Mouse (Mus musculus): ENCODE measurements around the gene Dlx3. TPM values are rescaled to one million over a fixed set of nuclear protein-coding genes. Genes with fewer than 3 reads are reported as not detected.
A peak's percentile ranks its signal among the peaks of the same experiment; 100 is the strongest.

Dlx3 gene
- polyA plus RNA-seq, 1 experiment from 2014 or later = 0.60 TPM

DNA sequence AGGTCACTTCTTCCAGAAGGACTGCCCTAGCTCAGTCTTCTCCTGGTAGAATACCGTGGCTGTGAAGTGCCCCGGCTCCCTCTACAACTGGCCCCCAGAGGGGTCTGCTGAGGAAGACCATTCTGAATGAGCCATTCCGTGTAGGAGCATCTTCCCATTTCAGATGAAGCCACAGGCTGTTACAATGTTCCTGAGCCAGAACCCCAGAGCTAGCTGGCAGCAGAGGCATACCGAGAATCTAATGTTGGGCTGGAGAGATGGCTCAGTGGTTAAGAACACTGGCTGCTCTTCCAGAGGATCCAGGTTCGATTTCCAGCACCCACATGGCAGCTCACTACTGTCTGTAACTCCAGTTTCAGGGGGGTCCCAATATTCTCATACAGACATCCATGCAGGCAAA, 20.0 kb downstream of the Dlx3 start:
- Histone ChIP-seq H3K9ac (no peak overlapping the region), H3K4me1 (replicated peaks) (peaks cover 12% of the 10 kb centered on the region), H3K27ac (no peak overlapping the region), H3K36me3 (no peaks in the 10 kb centered on the region), H3K27me3 (replicated peaks) (peaks cover 85% of the 10 kb centered on the region), H3K4me3 (replicated peaks) (no peak overlapping the region), H3K9me3 (no peaks in the 10 kb centered on the region), H3K4me2 (replicated peaks) (no peak overlapping the region)
- WGBS = 59% methylated on average over 5 of the region's 5 CpGs
- ATAC-seq = no peak

DNA sequence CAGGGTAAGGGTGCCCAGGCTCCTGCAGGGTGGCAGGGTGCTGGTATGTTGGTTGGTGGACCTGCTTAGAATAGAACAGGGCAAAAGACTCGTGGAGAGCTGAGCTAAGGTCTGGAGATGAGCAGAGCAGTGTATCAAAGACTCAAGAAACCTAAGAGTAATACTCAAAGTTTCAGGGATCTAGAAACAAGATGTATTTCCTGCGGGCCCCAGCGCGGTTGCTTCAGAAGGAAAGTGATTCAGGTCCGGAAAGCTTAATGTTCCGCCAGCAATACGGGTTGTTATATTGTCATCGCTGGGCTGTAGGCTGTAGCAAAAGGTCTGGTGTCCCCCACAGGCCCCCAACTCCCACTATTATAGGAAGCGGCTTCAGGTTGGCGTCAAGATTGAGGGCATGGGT, 22.3 kb downstream of the Dlx3 start:
- 11% methylated on average over 10 of the region's 10 CpGs for WGBS
- Histone ChIP-seq H3K27me3 (replicated peaks) (peaks cover 100% of the 10 kb centered on the region), H3K4me3 (replicated peaks) (no peak overlapping the region), H3K36me3 (no peaks in the 10 kb centered on the region), H3K9ac (no peak overlapping the region), H3K4me1 (replicated peaks) (peaks cover 27% of the 10 kb centered on the region), H3K4me2 (replicated peaks) (no peak overlapping the region), H3K27ac (no peak overlapping the region), H3K9me3 (no peaks in the 10 kb centered on the region)
- no peak for ATAC-seq

DNA sequence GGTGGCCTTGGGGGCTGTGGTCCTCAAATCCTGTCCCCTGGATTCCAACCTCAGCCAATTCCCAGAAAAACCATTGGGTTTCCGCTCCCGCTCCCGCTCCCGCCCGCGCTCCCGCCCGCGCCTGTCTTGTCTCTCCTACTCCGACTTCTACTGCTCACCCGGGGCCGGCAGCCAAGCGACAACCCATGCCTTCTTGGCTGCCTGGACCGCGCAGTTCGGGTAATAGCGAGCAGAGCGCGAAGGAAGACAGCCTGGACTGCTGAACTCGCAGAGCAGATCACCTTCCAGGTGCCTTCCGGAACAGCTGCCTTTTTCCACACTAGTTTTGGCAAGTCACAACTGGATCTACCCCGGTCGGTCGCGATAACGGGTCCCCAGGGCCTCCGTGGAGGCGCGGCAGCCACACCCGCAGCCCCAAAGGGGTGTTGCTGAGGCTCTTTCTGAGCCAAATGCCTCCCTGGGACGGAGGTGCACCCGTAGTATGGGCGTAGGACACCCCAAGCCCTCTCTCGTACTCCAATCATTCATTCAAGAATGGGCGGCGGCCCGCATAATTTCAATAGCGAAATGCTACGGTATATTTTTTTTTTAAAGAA, 23.2 kb downstream of the Dlx3 start:
- peak overlapping the region; percentile 14; the same call in 1 of the 2 replicates for H3K4me2 ChIP-seq (replicated peaks)
- H3K36me3 ChIP-seq = no peaks in the 10 kb centered on the region
- ATAC-seq = no peak
- no peak overlapping the region for H3K9ac ChIP-seq
- no peak overlapping the region for H3K27ac ChIP-seq
- WGBS = 3% methylated on average over 39 of the region's 39 CpGs
- H3K9me3 ChIP-seq = no peaks in the 10 kb centered on the region
- H3K4me3 ChIP-seq (replicated peaks) = peak overlapping the region; percentile 16; the same call in 1 of the 2 replicates
- peaks cover 27% of the 10 kb centered on the region for H3K4me1 ChIP-seq (replicated peaks)
- H3K27me3 ChIP-seq (replicated peaks) = peaks cover 100% of the 10 kb centered on the region

DNA sequence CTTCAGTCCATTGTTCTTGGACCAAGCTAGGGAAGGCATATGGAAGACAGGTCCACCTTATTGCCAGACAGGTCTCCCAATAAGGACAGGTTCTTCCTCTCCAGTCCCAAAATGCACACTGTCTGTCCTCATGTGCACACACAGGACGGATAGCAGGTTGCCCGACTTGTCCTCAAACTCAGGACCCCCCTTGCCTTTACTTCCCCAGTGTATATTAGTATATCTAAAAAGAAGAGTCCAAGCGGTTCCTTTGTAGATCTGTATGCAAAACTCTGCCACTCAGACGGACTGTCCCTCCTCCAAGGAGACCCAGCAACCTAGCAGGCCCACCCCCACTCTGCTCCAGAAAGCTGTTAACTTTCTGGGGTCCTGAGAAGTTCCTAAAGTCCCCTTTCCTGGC, 23.7 kb downstream of the Dlx3 start:
- Histone ChIP-seq H3K4me3 (replicated peaks) (no peak overlapping the region), H3K36me3 (no peaks in the 10 kb centered on the region), H3K27ac (no peak overlapping the region), H3K4me2 (replicated peaks) (no peak overlapping the region), H3K4me1 (replicated peaks) (peaks cover 27% of the 10 kb centered on the region), H3K9ac (no peak overlapping the region), H3K27me3 (replicated peaks) (peaks cover 100% of the 10 kb centered on the region), H3K9me3 (no peaks in the 10 kb centered on the region)
- 8% methylated on average over 4 of the region's 4 CpGs for WGBS
- ATAC-seq = no peak

DNA sequence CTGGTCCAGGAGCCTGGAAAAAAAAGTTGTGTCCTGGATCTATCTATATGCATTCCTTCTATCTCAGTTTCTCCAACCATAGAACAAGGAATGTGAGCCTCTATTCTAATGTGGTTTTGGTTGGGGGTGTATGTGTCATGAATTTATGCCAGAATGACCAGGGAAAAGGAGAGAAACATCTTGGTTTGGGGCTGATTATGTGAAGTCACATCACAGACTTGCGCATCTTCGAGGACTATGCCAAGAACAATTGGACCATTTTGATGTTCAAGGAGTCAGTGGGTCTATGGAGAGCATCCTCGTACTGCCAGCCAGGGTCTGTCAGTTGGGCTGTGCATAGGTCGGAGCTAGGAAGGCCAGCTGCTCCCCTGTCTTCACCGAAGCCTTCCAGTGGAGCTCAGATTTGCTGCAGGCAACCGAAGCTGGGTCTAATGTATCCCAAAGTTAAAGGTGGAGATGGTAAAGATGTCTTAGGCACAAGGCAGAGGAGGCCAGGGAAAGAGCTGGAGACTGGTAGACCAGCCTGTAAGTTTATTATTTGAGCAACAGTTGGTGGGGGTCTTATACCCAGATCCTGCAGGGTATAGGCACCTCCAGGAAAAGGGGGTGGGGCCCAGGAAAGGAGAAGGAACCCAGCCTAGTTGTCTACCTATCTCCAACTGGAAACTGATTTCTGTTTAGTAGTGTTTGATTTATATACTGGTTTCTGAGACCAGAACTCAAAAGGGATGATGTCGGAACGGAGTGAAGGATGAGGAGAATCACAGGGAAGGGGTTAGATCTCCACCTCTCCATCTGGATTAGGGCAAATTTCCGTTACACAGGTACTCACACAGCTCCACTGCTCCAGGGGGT, 24.4 kb downstream of the Dlx3 start:
- H3K4me2 ChIP-seq (replicated peaks) = peak overlapping the region; percentile 96
- peaks cover 27% of the 10 kb centered on the region for H3K4me1 ChIP-seq (replicated peaks)
- H3K9ac ChIP-seq = no peak overlapping the region
- peaks cover 100% of the 10 kb centered on the region for H3K27me3 ChIP-seq (replicated peaks)
- ATAC-seq = no peak
- H3K9me3 ChIP-seq = no peaks in the 10 kb centered on the region
- no peak overlapping the region for H3K27ac ChIP-seq
- H3K4me3 ChIP-seq (replicated peaks) = peak overlapping the region; percentile 51
- WGBS = 13% methylated on average over 9 of the region's 9 CpGs
- H3K36me3 ChIP-seq = no peaks in the 10 kb centered on the region

DNA sequence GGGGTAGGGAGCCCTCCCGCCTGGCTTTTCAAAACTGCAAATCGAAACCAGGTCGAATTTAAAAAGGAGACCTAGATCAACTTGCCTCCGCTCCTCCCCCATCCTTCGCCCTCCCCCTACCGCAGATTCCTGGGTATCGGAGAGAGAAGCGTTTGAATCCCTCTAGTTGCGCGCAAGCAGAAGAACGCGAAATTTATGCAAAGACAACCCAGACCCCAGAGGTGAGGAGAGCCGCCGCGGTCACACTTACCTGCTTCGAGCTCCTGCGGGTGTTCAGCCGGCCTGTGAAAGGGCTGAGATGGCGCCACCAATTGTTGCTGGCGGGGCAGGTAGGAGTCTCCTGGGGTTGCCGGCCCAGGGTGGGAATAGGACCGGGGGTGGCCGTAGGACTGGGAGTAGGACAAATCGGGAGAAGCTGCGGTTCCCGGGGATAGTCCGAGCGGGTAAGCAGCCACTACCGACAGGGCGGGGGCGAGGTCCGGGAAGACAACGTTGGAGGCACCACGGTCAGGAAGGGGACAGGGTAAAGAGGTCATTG, 25.1 kb downstream of the Dlx3 start:
- peaks cover 27% of the 10 kb centered on the region for H3K4me1 ChIP-seq (replicated peaks)
- peaks cover 99% of the 10 kb centered on the region for H3K27me3 ChIP-seq (replicated peaks)
- peak; percentile 26 for ATAC-seq
- H3K36me3 ChIP-seq = no peaks in the 10 kb centered on the region
- WGBS = under 1% methylated on average over 34 of the region's 34 CpGs
- H3K4me2 ChIP-seq (replicated peaks) = peak overlapping the region; percentile 96
- no peaks in the 10 kb centered on the region for H3K9me3 ChIP-seq
- no peak overlapping the region for H3K27ac ChIP-seq
- H3K4me3 ChIP-seq (replicated peaks) = peak overlapping the region; percentile 51
- no peak overlapping the region for H3K9ac ChIP-seq

DNA sequence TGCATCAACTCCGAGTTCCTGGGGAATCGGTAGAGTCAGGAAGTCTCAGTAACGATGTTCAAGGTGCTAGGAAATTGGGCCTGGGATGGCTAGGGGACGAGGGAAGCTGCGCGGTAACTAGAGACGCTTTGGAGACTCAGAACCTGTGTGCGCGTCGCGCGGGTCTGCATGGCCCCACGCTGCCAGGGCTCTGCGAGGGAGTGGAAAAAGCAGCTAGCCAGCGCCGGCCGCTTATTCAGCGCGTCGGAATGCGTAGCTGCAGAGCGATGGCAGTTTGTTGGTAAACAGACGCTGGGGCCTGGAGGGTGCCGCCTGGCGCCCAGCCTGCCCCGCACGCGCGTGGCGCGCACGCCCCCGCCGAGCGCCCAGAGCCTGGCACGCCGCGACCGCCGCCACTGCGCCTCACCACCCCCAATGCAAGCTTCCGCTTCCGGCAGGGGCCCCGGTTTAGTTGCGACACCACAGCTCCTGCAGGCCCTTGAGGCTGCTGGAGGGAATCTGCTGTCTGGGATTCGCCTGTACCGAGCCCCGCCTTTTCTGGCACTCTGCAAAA, 26.0 kb downstream of the Dlx3 start, which contains the start of gene Dlx4:
Gene Dlx4 (minus strand): TSS at position 413 of the 553 bp plus-strand sequence.
- no peaks in the 10 kb centered on the region for H3K36me3 ChIP-seq
- H3K4me2 ChIP-seq (replicated peaks) = peak within 1 kb of the TSS; percentile 96
- WGBS = under 1% methylated on average over 48 of the region's 48 CpGs
- H3K9me3 ChIP-seq = no peaks in the 10 kb centered on the region
- H3K27me3 ChIP-seq (replicated peaks) = peaks cover 95% of the 10 kb centered on the region
- peak within 1 kb of the TSS; percentile 51 for H3K4me3 ChIP-seq (replicated peaks)
- peaks cover 32% of the 10 kb centered on the region for H3K4me1 ChIP-seq (replicated peaks)
- H3K9ac ChIP-seq = peak within 1 kb of the TSS; percentile 45
- no peak within 1 kb of the TSS for H3K27ac ChIP-seq
- peak; percentile 75 for ATAC-seq

DNA sequence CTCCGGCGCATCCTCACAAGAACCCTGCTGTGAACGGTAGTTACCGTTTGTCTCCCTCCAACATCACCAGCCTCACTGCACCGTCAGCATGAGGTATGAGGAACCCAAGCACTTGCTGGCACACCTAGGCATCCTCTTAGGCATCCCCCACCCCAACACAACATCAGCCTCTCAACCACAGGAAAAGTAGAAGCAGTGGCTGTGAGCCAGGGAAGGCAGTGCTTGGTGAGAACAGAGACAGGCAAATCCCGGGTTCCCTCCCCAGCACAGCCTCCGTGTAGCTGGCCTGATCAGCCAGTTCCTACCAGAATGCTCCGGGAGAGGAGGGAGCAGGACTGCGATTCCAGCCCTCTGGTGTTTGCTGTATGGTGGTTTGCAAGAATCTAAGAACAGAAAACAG, 28.8 kb downstream of the Dlx3 start:
- H3K27me3 ChIP-seq (replicated peaks) = peaks cover 91% of the 10 kb centered on the region

DNA sequence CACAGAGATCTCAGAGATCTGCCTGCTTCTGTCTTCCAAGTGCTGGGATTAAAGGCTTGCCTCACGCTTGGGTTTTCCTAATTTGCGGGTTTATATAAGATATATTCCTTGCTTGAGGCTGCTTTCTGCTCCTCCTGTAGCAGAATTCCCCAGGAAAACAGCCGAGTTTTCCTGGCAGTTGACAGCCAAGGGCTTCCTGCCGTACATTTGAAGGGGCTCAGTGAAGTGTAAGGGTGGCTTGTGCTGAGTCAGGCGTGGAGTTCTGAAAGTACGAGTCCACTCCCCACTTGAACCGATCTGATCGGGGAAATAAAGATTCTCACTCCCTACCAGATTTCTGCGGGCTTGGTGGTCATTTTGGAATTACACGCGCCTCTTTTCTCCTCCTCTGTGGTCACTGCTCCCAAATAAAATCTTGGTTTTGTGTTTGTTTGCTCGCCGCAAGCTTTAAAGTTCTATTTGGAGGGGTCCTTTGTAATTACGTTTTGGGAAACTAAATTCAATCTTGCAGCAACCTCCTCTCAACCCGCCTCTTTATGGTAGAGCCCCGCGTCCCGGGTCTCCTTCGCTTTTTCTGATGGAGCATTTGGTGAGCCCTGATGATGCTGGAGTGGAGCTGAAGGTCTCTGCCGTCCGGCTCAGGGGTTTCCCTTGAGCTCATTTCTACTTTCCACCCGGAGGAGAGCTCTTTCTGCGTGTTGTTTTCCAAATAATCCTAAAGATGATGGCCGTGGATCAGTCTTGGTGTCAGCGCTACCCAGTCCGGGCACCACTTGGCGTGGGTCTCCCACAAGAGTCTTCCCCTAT, 29.7 kb downstream of the Dlx3 start:
- no peak overlapping the region for H3K27ac ChIP-seq
- H3K9ac ChIP-seq = no peak overlapping the region
- H3K4me3 ChIP-seq (replicated peaks) = no peak overlapping the region
- H3K27me3 ChIP-seq (replicated peaks) = peaks cover 82% of the 10 kb centered on the region
- H3K9me3 ChIP-seq = no peaks in the 10 kb centered on the region
- no peaks in the 10 kb centered on the region for H3K36me3 ChIP-seq
- ATAC-seq = no peak
- peaks cover 21% of the 10 kb centered on the region for H3K4me1 ChIP-seq (replicated peaks)
- H3K4me2 ChIP-seq (replicated peaks) = no peak overlapping the region
- WGBS = 4% methylated on average over 27 of the region's 27 CpGs

More for the DNA sequence above, 28.8 kb downstream of the Dlx3 start:
- Histone ChIP-seq H3K9ac (no peak overlapping the region), H3K4me3 (replicated peaks) (no peak overlapping the region), H3K4me1 (replicated peaks) (peaks cover 22% of the 10 kb centered on the region), H3K36me3 (no peaks in the 10 kb centered on the region), H3K27ac (no peak overlapping the region), H3K4me2 (replicated peaks) (no peak overlapping the region), H3K9me3 (no peaks in the 10 kb centered on the region)
- ATAC-seq = no peak
- WGBS = 4% methylated on average over 9 of the region's 9 CpGs

DNA sequence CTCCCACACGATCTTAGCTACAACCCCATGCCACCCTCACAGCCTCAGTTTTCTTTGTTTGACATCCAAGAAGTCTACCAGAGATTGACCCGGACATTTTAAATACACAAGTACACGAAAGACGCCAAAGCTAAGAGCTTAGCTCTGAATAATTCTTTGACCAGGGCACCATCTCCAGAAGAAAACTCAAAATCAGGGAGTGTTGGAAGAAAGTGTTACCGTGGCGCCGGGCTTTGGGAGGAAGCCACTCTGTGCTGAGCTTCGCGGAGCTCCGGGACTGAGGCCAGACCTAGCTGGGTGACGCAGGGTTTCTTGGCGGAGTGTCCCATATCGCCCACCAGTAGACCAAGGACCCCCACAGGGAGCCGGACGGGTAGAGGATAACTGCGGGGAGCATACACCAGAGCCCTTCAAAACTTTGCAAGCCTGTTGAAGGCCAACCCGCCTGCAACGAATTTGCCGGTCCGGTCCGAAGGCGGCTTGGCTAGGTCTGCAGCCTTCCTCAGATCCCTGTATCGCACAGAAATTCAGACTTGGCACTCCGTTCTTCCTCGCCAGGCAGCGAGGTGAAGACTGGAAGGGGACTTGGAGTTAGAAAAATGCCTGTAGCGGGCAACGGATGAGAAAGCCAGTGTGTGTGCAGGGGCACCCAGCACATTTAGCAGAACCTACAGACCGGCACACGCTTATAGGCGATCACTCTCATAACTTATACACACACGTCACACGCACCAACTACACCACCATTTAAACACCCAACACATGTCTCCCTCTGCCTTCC, 30.5 kb downstream of the Dlx3 start:
- no peak for ATAC-seq
- 3% methylated on average over 33 of the region's 33 CpGs for WGBS

DNA sequence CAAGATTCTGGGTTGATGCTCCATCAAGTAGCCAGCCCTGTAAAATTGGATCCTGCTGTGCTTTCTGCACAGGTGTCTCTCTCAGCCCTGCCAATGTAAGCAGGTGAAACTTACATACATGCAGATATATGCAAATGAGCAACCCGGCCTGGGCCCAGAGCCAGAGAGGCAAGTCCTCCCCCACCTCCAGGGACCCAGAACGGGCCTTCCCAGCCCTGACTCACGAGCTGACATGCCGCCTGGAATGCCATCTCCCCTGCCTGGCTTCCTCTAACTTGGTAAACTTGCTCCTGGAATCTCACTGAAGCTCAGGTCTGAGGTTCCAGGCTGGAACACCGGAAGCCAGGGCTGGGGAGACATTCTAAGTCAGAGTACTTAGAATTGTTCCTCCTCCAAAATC, 33.2 kb downstream of the Dlx3 start:
- no peaks in the 10 kb centered on the region for H3K36me3 ChIP-seq
- no peak overlapping the region for H3K27ac ChIP-seq
- peaks cover 52% of the 10 kb centered on the region for H3K27me3 ChIP-seq (replicated peaks)

More for the DNA sequence above, 30.5 kb downstream of the Dlx3 start:
- Histone ChIP-seq H3K4me1 (replicated peaks) (peaks cover 13% of the 10 kb centered on the region), H3K4me3 (replicated peaks) (peak overlapping the region; percentile 9), H3K4me2 (replicated peaks) (no peak overlapping the region), H3K9me3 (no peaks in the 10 kb centered on the region), H3K27me3 (replicated peaks) (peaks cover 74% of the 10 kb centered on the region), H3K27ac (no peak overlapping the region), H3K9ac (no peak overlapping the region), H3K36me3 (no peaks in the 10 kb centered on the region)

More for the DNA sequence above, 33.2 kb downstream of the Dlx3 start:
- no peak overlapping the region for H3K4me3 ChIP-seq (replicated peaks)
- H3K9ac ChIP-seq = no peak overlapping the region
- no peak overlapping the region for H3K4me2 ChIP-seq (replicated peaks)
- no peak for ATAC-seq
- 43% methylated on average over 5 of the region's 5 CpGs for WGBS
- H3K4me1 ChIP-seq (replicated peaks) = peaks cover 4% of the 10 kb centered on the region
- no peaks in the 10 kb centered on the region for H3K9me3 ChIP-seq
